Mouse (Mus musculus) urinary bladder, adult 18-20 months (tissue): ENCODE data around the gene Pafah1b3.
A peak's percentile ranks its signal among the peaks of the same experiment; 100 is the strongest.
"Not testable (repeated sequence)": the region's sequence is repeated elsewhere in the genome, so short reads cannot be mapped to it uniquely, and the experiment has no call there.

Experiments
- DNase-seq, 2 experiments: peaks; one replicate each; pipeline ENCODE4 v3.0.0; 2022; ENCODE audit warnings: low spot score in 2 of 2, mixed read lengths in 2 of 2

The Pafah1b3 gene

DNA sequence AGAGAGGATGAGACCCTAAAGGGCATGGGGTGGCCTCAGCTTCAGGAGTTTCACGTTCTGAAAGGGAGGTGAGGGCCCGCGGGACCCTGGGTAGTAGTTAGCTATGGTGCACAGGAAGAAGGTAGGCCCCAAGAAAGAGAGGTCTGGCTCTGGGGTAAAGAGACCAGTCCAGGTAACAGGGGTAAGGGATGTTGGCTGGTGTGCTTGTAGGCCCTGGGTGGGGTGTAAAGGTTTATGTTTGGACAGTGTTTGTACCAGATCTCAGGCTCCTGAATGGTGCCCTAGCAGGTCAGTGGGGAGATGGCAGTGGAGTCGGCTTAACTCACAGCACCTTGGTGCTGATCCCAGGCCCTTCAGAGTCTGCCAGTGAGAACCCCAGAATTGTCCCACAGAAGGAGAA is 28.8 kb downstream of the Pafah1b3 start:
- DNase-seq, result no peak

GRCm38 (mm10) chr7:25268588-25268987 is 29.2 kb downstream of the Pafah1b3 start:
- no peak for DNase-seq

- DNase-seq, result peak; percentile 98
These were observed 29.9 kb downstream of the Pafah1b3 start for GRCm38 (mm10) chr7:25267751-25268463.

- DNase-seq, result peak in 1 of 2 experiments; percentile 98
These were observed 30.5 kb downstream of the Pafah1b3 start, which contains the start of gene Cic for GRCm38 (mm10) chr7:25267301-25267750. Cic (plus strand) TSS chr7:25267704.

DNA sequence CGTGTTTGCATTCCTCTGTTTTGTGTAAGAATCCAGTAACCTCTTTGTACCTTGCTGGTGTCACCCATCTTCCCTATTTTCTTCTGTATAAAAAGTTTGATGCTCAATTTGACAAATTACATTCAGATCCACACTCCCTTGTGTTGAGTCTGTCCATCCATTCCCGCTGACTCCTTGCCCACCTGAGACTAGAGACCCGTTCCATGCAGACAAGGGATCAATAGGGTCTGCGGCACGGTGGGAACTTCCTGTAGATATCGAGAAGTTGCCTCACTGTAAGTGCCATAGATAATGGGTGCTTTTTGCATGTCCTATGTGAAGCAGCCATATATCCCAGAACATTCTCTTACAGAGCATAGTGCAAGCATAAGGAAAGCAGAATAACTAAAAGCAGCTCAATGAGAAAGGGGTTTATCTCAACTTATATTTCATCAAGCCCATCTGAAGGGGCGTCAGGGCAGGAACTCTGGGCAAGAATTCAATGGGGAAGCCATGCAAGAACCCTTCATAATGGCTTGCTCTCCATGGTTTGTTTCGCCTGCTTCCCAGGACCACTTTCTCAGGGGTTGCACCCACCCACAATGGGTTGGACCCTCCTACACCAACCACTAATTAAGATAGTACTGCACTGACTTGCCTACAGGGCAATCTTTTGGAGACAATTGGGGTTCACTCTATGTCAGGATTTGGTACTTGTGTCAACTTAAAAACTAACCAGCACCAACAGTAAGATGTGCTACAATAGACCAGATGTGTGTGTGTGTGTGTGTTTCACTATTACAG is 31.4 kb downstream of the Pafah1b3 start:
- DNase-seq, result no peak

GRCm38 (mm10) chr7:25265743-25266142 is 32.0 kb downstream of the Pafah1b3 start:
- not testable (repeated sequence) for DNase-seq

DNA sequence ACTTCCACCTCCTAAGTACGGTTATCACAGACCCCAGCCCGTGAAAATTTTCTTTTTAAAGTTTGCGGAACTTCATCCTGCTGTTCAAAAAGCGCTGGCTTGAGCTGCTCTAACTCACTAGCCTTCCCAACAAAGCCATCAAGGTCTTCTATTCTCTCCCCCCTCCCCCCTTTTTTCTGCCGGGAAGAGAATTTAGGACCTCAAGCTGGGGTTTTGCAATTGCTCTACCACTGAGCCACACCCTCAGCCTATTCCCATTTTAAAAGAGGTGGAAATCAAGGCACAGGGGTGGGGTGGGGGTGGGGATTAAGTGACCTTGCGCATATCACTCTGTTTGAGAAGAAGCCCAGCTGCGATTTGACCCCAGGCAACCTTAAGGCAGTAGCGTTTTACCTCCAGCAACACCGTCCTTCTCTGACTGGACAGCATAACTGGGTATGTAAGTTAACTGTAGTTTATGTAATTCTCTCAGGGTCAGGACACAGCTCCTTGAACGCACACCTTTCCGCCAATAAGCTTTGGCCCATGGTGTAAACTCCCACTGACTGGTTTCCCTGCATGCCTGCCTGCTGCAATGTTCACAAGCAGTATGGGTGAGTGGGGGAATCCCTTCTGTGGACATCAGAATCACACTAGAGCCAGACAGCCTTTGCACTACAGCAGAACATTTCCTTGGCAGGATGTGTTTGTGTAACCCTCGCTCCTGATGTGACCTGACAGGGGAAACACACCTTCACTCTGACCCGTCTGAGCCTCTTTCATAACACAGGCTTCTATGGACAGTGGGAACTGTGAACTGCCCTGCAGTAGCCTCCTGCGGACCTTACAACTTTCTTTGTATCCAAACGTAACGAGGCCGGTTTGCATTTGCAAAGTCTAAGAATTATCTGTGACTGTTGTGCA is 33.6 kb downstream of the Pafah1b3 start:
- DNase-seq, result no peak

DNA sequence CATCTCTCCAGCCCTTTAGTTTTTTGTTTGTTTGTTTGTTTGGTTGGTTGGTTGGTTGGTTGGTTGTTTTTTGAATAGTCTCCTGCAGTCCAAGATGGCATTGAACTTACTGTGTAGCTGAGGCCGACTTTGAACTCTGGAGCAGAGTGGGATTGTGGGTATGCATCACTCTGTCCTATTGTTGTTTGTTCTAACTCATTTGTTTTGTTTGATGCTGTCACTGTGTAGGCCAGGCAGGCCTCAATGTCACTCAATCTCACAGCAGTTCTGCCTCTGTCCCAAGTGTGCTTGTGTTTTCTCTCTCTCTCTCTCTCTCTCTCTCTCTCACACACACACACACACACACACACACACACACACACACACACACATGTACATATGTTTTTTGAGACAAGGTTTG is 35.9 kb downstream of the Pafah1b3 start:
- DNase-seq, result no peak

- DNase-seq, result no peak
These were observed 46.0 kb downstream of the Pafah1b3 start for GRCm38 (mm10) chr7:25251822-25252221.

- no peak for DNase-seq
These were observed 46.6 kb downstream of the Pafah1b3 start for GRCm38 (mm10) chr7:25251071-25251791.

DNA sequence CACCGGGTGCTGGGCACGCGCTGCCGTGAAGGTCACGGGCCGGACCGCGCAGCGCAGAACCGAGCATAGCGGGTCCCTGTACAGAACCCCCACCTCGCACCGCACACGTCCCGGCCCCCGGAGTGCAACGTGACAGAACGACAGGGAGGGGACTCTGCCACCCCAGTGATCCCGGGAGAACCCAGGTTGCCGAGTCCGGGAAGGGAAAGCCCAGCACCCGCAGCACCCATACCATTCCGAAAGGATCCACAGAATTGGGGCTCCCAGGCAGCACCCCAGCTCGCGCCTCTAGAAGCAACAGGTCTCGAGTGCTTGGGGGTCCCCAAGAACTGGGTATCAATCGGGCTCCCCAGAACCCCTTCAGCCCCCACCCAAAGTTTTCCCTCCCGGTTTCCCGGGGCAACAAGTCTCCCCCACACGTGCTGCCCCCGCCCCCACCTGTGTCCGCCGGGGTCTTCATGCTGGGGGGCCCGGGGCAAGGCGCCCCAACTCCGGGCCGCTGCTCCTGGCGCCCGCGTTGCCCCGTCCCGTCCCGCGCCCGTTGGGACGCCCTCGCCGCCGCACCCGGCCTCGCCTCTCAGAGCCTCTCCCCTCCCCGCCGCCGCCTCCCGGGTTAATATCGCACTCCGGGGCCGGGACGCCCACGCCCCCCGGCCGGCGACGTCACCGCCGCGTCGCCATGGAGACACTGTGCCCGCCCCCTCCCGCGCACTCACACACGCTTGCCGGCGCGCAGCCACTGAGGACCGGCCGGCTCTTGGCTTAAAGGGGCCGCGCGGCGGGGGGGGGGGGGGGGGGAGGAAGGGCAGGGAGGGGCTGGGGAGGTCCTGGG is 47.4 kb downstream of the Pafah1b3 start, which contains the start of gene Erf:
Gene Erf (minus strand): TSS at position 621 of the 832 bp plus-strand sequence.
- peak; percentile 91 to 94 for DNase-seq

DNA sequence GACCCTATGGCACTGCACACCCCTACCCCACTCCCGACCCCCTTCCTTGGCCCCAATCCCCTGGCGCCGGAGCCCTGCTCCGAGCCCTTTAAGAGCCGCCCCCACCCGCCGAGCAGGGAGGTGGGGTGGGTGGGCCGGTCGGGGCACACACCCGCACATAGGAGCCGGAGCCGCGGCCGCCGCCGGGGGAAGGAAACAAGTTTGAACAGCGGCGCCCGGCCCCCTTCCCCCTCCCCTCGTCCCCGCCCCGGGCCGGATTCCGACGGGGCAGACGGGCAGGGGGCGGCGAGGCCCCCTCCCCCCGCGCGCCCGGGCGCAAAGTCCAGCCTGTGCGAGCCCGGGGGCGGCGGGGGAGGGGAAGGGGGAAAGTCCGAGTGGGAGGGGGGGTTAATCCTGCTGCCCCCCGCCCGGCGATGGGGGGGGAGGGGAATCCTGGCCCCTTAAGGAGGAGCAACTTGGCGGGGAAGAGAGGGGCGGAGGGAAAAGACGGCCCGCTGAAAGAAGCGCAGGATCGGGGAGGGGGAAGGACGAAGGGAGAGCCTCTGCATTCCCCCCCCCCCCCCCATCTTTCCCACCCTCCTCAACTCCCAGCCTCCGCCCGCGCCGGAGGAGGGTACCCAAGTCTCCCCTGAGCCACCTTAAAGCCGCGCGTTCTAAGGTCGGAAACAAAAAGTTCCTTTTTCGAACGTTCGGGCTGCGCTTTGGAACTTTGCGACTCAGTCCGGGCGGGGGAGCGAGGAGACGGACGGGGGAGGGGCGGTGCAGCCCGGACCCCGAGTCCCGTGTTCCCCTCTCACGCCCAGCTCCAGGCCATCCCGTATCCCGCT is 48.3 kb downstream of the Pafah1b3 start:
- DNase-seq, result peak; percentile 73 to 74

DNA sequence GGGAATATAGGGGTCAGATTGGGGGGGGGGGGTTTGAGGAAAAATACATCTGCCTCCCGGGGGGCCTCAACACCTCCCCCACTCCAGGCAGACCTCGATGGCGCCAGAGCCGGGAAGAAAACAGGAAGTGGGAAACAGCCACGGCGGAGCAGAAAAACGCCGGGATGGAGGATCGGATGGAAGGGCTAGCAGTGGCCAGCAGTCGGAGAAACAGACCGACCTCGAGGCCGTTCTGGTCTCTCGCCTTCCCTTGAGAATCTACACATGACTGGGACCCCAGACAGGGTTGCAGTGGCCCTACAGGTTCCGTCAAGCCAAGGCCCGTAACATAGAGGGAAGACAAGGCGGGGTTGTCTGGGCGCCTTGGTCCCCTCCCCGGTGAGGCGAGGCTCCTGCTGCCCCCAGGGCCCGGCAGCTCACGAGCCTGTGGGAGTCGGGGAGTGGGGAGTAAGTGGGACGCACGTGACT is 48.9 kb downstream of the Pafah1b3 start:
- DNase-seq, result peak in 1 of 2 experiments; percentile 70

DNA sequence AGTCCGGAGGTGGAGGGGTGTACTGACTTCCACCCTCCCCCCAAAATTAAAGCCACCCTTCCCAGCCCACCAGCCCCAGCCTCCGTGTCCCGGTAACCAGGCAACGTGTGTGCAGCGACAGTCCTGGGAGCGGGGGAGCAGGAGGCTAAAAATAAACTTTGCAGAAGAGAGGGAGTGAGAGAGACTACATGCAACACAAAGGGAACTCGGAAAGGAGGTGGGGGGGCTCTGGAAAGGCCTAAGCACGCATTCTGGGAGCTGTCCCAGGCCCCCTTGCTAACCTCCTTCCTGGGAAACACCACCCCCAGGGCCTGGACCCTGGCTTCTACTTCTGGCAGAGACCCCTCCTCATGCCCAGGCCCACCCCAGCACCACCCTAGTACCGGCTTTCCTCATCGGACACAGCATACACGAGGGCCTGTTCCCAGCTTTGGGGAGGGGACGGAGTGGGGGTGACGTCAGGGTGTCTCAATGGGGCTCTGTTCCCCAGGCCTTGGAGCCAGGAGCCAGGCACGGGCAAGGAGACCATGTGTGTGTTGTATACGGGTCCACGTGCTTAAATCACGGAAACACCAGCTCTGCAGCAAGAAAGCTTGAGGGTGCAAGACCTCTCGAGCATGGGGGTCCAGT is 49.7 kb downstream of the Pafah1b3 start:
- peak in 1 of 2 experiments; percentile 45 for DNase-seq

DNA sequence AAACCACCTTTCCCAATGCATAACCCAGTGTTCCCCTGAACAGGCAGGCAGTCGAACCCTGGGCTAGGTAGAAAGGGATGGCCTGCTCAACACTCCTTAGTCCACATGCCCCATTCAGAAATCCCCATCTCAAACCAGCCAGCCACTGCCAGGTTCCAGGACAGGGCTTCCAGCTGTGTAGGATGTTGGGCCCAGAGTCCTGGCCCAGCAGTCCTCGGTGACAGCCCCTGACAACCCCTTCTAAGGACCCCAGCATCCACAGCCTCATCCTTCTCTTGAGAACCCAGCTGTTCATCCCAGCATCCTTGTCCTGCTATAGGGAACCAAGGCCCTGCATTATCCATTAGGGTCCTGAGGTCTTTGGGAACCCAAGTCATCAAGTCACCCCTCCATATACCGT is 50.3 kb downstream of the Pafah1b3 start:
- DNase-seq, result no peak

DNA sequence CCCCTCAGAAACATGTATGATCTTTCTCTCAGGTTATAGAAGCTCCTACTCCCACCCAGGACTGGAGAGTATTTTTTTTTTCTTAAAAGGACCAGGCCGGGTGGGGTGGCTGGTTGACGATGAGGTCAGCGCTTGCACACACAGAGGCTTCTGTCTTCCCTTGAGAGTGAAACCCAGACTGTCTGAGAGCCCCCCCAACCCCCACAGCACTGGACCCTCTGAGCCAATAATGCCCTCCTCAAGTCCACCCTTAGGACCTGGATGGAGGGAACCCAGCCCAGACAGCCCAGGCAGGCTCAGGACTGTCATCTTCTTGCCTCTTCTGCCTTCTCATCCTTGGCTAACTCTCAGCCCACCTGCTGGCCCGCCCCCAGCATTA is 51.0 kb downstream of the Pafah1b3 start:
- no peak for DNase-seq

DNA sequence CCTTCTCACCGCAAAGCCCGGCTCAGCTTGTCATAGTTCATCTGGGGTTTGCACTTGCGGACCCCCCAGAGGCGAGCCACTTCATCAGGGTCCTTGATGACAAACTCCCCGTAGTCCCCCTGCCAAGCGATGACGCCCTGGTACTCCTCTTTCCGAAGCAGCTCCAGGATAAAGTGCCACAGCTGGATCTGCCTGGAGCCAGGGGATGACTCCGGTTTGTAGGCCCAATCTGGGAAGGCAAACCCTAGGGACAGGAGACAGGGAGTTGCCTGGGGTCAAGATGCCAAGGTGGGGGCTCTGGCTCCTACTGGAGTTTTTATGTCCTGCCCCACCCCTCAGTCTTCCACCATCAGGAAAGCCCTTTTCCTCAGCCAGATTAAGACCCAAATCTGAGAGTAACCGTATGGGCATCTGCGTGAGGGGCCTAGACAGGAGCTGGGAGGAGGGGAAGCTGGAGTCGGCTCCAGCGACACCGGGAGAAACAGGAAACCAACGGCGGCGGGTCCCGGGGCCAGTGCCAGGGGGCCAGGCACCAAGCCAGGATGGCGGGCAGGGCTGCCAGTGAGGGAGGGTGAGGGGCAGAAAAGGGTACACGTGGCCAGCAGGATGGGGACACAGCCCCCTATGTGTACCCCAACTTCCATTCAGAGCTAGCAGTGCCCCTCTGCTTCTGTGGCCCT is 51.6 kb downstream of the Pafah1b3 start:
- no peak for DNase-seq
